In the genomic region with DNA sequence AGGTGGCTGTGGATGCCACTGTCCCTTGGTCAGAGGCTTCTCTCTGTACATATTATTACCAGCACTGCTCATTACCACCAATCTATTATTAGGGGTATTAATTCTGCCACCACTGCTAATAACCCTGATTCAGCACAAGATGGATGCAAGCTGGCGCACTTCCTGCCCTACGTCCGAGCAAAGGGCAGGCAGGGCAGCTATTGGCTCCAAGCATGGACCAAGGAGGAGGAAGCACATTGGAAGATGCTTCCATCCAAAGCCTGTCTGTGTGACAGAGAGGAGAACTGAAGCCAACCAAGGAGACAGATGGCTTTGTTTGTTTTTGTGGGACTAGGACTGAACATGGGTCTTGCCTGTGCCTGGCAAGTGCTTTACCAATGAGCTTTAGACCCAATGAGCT, we compare ENCODE assay signal across 22 mouse cellular contexts. TPM values are rescaled to one million over a fixed set of nuclear protein-coding genes. Genes with fewer than 3 reads are reported as not detected.
"Had no signal": no experiment of that assay in that cellular context is flagged by ENCODE, and none has a peak within 500 bp of the region (broad histone marks: within the 10 kb centered on the region; RNA-seq: fewer than 3 reads in every experiment).

No protein-coding gene starts in this region.

- DNase-seq: liver; liver, embryonic 13.5 days; liver, postnatal 0 days; lung, adult 18-20 months; lung, adult 2 months; lung, embryonic 14.5 days; lung, postnatal 10 days; lung, postnatal 14 days; lung, postnatal 36 days; lung, postnatal 4 days; midbrain, embryonic 14.5 days had no signal

RNA-seq across cellular contexts. Expression of gene Foxn1, which starts 5.4 kb away (rescaled TPM):
- total RNA-seq: left cerebral cortex, postnatal 10 days; left cerebral cortex, postnatal 14 days; left cerebral cortex, postnatal 36 days; left cerebral cortex, postnatal 4 days; liver, adult 2 months; megakaryocyte progenitor cell, adult 5-6 weeks; megakaryocyte, adult 5-6 weeks; megakaryocyte-erythroid progenitor cell, adult 5-6 weeks; midbrain, postnatal 0 days; monocyte, adult 5-6 weeks had no signal

RNA-seq across cellular contexts. Expression of gene Slc13a2, which starts 41.0 kb away (rescaled TPM):
- total RNA-seq: left cerebral cortex, postnatal 10 days; left cerebral cortex, postnatal 14 days; left cerebral cortex, postnatal 25 days; left cerebral cortex, postnatal 36 days; left cerebral cortex, postnatal 4 days; megakaryocyte-erythroid progenitor cell, adult 5-6 weeks; midbrain, postnatal 0 days; monocyte, adult 5-6 weeks had no signal
